Mouse (Mus musculus): ENCODE data around the gene Nek1. TPM values are rescaled to one million over a fixed set of nuclear protein-coding genes. Genes with fewer than 3 reads are reported as not detected.
A peak's percentile ranks its signal among the peaks of the same experiment; 100 is the strongest.

The Nek1 gene
- polyA plus RNA-seq, 1 experiment: 11.0 TPM

DNA sequence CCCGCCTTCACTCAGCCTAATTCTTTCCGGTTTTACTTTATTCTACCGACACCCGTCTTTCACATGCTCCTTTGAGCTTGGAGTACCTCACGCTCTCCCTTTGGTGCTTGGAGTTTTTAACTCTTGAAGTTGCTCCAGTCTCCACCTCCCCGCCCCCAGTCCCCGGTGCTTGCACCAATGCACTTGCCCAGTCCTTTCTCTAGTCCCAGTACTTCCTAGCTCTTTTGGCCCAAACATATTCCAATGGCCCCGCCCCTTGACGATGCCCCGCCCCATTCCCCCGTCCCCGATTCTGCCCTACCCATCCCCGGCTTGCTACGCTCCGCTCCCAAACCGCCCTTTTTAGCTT, 460 bp upstream of the Nek1 start:
- TF ChIP-seq POLR2A (IDR thresholded peaks at IDR 0.05; ENCODE audit: control insufficient read depth, low read depth, low read length): no peak
- TF ChIP-seq CTCF (IDR thresholded peaks at IDR 0.05; ENCODE audit: control insufficient read depth, insufficient read depth, insufficient replicate concordance, low read depth, low read length): no peak
- Histone ChIP-seq H3K36me3 (ENCODE audit: control insufficient read depth, insufficient read depth, low read length) (no peaks in the 10 kb centered on the region), H3K27ac (ENCODE audit: control insufficient read depth, insufficient read depth, low read depth, low read length) (peak overlapping the region; percentile 82), H3K4me3 (ENCODE audit: control insufficient read depth, low read depth, low read length) (peak overlapping the region; percentile 94), H3K4me1 (ENCODE audit: control insufficient read depth, insufficient read depth, low read length) (no peaks in the 10 kb centered on the region), H3K27me3 (ENCODE audit: control insufficient read depth, insufficient read depth, low read length) (no peaks in the 10 kb centered on the region)

DNA sequence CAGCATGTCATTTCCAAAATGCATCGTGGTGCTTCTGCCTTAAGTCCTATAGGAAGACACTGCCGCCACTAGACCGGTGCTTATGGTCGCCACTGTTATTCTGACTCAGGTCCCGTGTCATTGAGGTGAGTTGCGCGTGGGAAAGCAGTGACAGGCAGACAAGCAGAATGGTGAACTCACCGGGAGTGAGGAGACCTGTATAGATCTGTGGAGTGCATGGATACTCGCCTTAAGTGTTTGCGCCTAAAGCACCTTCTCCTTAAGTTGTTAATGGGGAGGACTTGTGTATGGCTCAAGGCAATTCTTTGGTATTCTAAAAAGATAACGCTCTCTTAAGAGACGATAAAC, 618 bp downstream of the Nek1 start:
- Histone ChIP-seq H3K36me3 (ENCODE audit: control insufficient read depth, insufficient read depth, low read length) (no peaks in the 10 kb centered on the region), H3K4me1 (ENCODE audit: control insufficient read depth, insufficient read depth, low read length) (no peaks in the 10 kb centered on the region), H3K27me3 (ENCODE audit: control insufficient read depth, insufficient read depth, low read length) (no peaks in the 10 kb centered on the region), H3K4me3 (ENCODE audit: control insufficient read depth, low read depth, low read length) (peak overlapping the region; percentile 94), H3K27ac (ENCODE audit: control insufficient read depth, insufficient read depth, low read depth, low read length) (peak overlapping the region; percentile 98)
- TF ChIP-seq CTCF (IDR thresholded peaks at IDR 0.05; ENCODE audit: control insufficient read depth, insufficient read depth, insufficient replicate concordance, low read depth, low read length) (no peak), POLR2A (IDR thresholded peaks at IDR 0.05; ENCODE audit: control insufficient read depth, low read depth, low read length) (no peak)

DNA sequence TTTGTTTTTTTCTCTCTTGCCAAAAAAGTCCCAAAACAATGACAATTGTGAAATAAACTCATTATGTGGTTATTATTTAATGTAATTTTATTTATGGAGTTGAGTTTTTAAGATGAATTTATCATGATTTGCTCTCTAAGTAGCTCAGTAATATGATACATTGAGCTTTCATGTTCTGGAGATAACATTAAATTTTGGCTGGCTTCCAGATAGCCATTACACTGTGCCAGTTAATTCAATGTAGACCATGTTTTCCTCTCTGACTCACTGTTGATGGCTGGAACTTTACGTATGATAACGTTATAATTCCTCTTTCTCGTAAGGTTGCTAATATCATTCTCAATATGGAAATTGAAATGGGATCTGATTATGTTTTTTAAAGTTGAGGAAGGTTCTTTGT, 3.5 kb downstream of the Nek1 start:
- TF ChIP-seq POLR2A (IDR thresholded peaks at IDR 0.05; ENCODE audit: control insufficient read depth, low read depth, low read length) (no peak), CTCF (IDR thresholded peaks at IDR 0.05; ENCODE audit: control insufficient read depth, insufficient read depth, insufficient replicate concordance, low read depth, low read length) (no peak)
- Histone ChIP-seq H3K27ac (ENCODE audit: control insufficient read depth, insufficient read depth, low read depth, low read length) (no peak overlapping the region), H3K4me1 (ENCODE audit: control insufficient read depth, insufficient read depth, low read length) (no peaks in the 10 kb centered on the region), H3K4me3 (ENCODE audit: control insufficient read depth, low read depth, low read length) (no peak overlapping the region), H3K27me3 (ENCODE audit: control insufficient read depth, insufficient read depth, low read length) (no peaks in the 10 kb centered on the region), H3K36me3 (ENCODE audit: control insufficient read depth, insufficient read depth, low read length) (no peaks in the 10 kb centered on the region)

DNA sequence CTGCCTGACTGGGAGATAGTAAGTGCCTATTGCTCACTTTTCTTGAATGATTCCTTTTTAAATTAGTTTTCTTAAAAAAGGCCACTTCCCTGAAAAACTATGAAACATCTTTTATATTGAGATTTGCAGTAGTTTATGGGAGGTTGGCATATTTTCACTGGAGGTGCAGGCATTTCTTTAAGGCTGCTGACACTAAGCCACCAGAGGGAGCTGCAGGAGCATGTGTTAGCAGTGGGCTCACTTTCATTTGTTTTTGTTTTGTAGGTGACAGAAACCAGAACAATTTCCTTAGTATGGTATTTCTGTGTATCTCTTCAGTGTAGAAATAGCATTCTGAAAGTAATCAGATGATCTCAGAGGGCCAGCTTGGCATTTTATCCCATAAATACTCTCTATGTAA, 49.0 kb downstream of the Nek1 start:
- no peaks in the 10 kb centered on the region for H3K4me1 ChIP-seq (ENCODE audit: control insufficient read depth, insufficient read depth, low read length)
- no peak overlapping the region for H3K27ac ChIP-seq (ENCODE audit: control insufficient read depth, insufficient read depth, low read depth, low read length)
- H3K27me3 ChIP-seq (ENCODE audit: control insufficient read depth, insufficient read depth, low read length): no peaks in the 10 kb centered on the region
- H3K36me3 ChIP-seq (ENCODE audit: control insufficient read depth, insufficient read depth, low read length): no peaks in the 10 kb centered on the region; the same call in 1 of the 2 replicates
- no peak overlapping the region for H3K4me3 ChIP-seq (ENCODE audit: control insufficient read depth, low read depth, low read length)
- TF ChIP-seq CTCF (IDR thresholded peaks at IDR 0.05; ENCODE audit: control insufficient read depth, insufficient read depth, insufficient replicate concordance, low read depth, low read length) (no peak), POLR2A (IDR thresholded peaks at IDR 0.05; ENCODE audit: control insufficient read depth, low read depth, low read length) (no peak)

DNA sequence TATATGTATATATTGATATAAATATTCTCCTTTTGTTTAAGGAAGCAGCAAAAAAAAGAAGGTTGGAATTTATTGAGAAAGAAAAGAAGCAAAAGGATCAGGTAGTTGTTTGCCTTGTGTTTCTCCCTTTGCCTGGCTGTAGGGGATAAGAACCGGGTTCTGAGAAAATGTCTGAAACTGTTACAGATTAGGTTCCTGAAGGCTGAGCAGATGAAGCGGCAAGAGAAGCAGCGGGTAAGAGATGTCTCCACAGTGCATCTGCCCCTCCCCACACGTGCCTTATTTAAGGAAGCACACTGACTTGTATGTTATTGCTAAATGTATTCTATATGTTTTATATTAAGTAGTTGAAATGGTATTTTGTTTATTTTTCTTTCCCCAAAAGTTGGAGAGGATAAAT, 50.9 kb downstream of the Nek1 start:
- Histone ChIP-seq H3K36me3 (ENCODE audit: control insufficient read depth, insufficient read depth, low read length) (no peaks in the 10 kb centered on the region), H3K4me1 (ENCODE audit: control insufficient read depth, insufficient read depth, low read length) (no peaks in the 10 kb centered on the region), H3K27ac (ENCODE audit: control insufficient read depth, insufficient read depth, low read depth, low read length) (no peak overlapping the region), H3K27me3 (ENCODE audit: control insufficient read depth, insufficient read depth, low read length) (no peaks in the 10 kb centered on the region), H3K4me3 (ENCODE audit: control insufficient read depth, low read depth, low read length) (no peak overlapping the region)
- TF ChIP-seq POLR2A (IDR thresholded peaks at IDR 0.05; ENCODE audit: control insufficient read depth, low read depth, low read length) (no peak), CTCF (IDR thresholded peaks at IDR 0.05; ENCODE audit: control insufficient read depth, insufficient read depth, insufficient replicate concordance, low read depth, low read length) (no peak)

GRCm38 (mm10) chr8:61046816-61047215, 53.8 kb downstream of the Nek1 start:
- no peaks in the 10 kb centered on the region for H3K4me1 ChIP-seq (ENCODE audit: control insufficient read depth, insufficient read depth, low read length)
- H3K27ac ChIP-seq (ENCODE audit: control insufficient read depth, insufficient read depth, low read depth, low read length): no peak overlapping the region
- H3K4me3 ChIP-seq (ENCODE audit: control insufficient read depth, low read depth, low read length): no peak overlapping the region
- no peaks in the 10 kb centered on the region; the same call in 1 of the 2 replicates for H3K36me3 ChIP-seq (ENCODE audit: control insufficient read depth, insufficient read depth, low read length)
- TF ChIP-seq POLR2A (IDR thresholded peaks at IDR 0.05; ENCODE audit: control insufficient read depth, low read depth, low read length) (no peak), CTCF (IDR thresholded peaks at IDR 0.05; ENCODE audit: control insufficient read depth, insufficient read depth, insufficient replicate concordance, low read depth, low read length) (no peak)
- H3K27me3 ChIP-seq (ENCODE audit: control insufficient read depth, insufficient read depth, low read length): no peaks in the 10 kb centered on the region

- H3K4me3 ChIP-seq (ENCODE audit: control insufficient read depth, low read depth, low read length): no peak overlapping the region
- TF ChIP-seq CTCF (IDR thresholded peaks at IDR 0.05; ENCODE audit: control insufficient read depth, insufficient read depth, insufficient replicate concordance, low read depth, low read length) (no peak), POLR2A (IDR thresholded peaks at IDR 0.05; ENCODE audit: control insufficient read depth, low read depth, low read length) (no peak)
- no peaks in the 10 kb centered on the region; the same call in none of the 2 replicates for H3K36me3 ChIP-seq (ENCODE audit: control insufficient read depth, insufficient read depth, low read length)
- no peaks in the 10 kb centered on the region for H3K4me1 ChIP-seq (ENCODE audit: control insufficient read depth, insufficient read depth, low read length)
- no peaks in the 10 kb centered on the region for H3K27me3 ChIP-seq (ENCODE audit: control insufficient read depth, insufficient read depth, low read length)
- no peak overlapping the region for H3K27ac ChIP-seq (ENCODE audit: control insufficient read depth, insufficient read depth, low read depth, low read length)
These were observed 60.0 kb downstream of the Nek1 start for GRCm38 (mm10) chr8:61053017-61053416.

DNA sequence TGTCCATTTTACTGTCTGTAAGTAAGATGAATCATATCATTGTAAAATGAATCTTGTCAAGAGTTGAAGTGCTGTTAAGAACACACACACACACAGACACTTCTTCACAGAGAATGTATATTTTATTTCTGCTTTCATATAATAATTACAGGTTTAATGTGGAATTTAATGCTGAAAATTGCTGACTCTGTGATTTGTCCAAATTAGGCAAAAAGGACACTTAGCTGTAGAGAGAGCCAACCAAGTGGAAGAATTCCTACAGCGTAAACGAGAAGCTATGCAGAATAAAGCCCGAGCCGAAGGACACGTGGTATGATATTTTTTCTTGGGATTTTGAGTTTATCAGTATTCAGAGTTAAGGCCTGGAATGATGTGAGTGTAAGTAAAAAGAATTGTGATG, 61.3 kb downstream of the Nek1 start:
- Histone ChIP-seq H3K36me3 (ENCODE audit: control insufficient read depth, insufficient read depth, low read length) (no peaks in the 10 kb centered on the region; the same call in none of the 2 replicates), H3K27me3 (ENCODE audit: control insufficient read depth, insufficient read depth, low read length) (no peaks in the 10 kb centered on the region), H3K4me3 (ENCODE audit: control insufficient read depth, low read depth, low read length) (no peak overlapping the region), H3K4me1 (ENCODE audit: control insufficient read depth, insufficient read depth, low read length) (no peaks in the 10 kb centered on the region), H3K27ac (ENCODE audit: control insufficient read depth, insufficient read depth, low read depth, low read length) (no peak overlapping the region)
- TF ChIP-seq POLR2A (IDR thresholded peaks at IDR 0.05; ENCODE audit: control insufficient read depth, low read depth, low read length): no peak
- TF ChIP-seq CTCF (IDR thresholded peaks at IDR 0.05; ENCODE audit: control insufficient read depth, insufficient read depth, insufficient replicate concordance, low read depth, low read length): no peak
